Mouse (Mus musculus): ENCODE data around the gene Pde8b.

Pde8b gene

DNA sequence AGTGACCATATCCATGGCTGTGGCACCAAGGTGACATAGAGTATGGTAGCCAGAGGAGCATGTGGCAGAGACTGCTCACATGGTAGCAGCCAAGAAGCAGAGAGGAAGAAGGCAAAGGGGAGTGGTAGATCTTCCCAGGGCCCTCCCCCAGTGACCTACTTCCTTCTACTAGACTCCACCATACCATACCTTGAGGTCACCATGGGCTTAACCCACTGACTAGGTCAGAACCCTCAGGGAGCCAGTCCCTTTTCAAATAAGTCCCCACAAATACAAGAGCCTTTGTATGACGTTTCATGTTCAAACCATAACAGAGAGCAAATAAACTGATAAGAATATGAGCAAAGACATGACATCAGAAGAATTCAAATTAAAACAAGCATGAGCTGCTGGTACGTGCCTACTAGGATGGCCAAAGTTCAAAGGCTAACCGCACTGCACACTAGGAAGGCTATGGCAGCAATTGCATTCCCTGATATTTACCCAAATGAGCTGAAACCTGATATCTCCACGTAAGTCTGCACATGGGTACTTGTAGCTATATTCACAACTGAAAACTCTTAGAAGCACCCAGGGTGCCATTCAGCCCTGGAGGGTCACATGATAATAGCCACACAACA, 109.6 kb downstream of the Pde8b start:
- in situ Hi-C loops (cut with MboI, MseI): no loop called here

- in situ Hi-C loops (cut with MboI, MseI): no loop called here
These were observed 114.6 kb downstream of the Pde8b start for GRCm38 (mm10) chr13:95135326-95136150.

DNA sequence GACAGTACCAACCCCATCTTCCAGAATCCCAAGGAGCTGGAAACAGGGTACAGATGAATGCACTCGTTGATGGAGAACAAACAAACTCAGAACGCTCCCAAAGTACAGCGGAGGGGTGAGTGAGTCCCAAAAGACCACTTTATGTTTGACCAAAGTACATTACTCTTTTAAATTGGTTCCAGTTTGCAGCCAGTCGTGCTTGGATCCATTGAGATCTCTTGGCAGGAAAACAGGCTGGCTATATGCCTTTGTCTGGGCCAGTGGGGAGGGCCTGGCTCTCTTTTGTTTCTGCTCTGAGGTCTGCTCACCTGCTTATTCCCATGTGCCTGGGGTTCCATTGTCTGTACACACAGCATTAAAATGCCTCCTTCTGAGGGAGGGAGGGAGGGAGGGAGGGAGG, 118.3 kb downstream of the Pde8b start:
- in situ Hi-C loops (cut with MboI, MseI): no loop called here

GRCm38 (mm10) chr13:95131041-95131440, 119.1 kb downstream of the Pde8b start:
- in situ Hi-C loops (cut with MboI, MseI): no loop called here

- in situ Hi-C loops (cut with MboI, MseI): no loop called here
These were observed 122.8 kb downstream of the Pde8b start for GRCm38 (mm10) chr13:95127288-95127687.

DNA sequence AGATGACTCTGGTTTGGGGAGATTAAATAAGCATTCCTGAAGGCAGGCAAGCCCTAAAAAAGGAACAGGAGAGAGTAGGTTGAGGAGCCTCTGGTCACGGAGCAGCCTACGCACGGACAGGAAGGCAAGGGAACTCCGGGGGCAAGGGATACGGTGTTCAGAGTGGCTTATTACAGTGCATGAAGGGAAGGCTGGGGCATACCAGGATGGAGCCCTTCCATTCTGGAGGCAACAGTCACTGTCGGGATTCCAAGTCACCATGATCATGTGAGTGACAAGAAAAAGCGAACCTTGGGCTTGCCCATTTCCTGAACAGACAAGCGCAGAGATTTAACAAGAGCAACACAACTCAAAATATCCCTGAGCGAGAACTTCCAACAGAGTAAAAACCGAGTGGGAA, 123.3 kb downstream of the Pde8b start:
- in situ Hi-C loops (cut with MboI, MseI): no loop called here

DNA sequence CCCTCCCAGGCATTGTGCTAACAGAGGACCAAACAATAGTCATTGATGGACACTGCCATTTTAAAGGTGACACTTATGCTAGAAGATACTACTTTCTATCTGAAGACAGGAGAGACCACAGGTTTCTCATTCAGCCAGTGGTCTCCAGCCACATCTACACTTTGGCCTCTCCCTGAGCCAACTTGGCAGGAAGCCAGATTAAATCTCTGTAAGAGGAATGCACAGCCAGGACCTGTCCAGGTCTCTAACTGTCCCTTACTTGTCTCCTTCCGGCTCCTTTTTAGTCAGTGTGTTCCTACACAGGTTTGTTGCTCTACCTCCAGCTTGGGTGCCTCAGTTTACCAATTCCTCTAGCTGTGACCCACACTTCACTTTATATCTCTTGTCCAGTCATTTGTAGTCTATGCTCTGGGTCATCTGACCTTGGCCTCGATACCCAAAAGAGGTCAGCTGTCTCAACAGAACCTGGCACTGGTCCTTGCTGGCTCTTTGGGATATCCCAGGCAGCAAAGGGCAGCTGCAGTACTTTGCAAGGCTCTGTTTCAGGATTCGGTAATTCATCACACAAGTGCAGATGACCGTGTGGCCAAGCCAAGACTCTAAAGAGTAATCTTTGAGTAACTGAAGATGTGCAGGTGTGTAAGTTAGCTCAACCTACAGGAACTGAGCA, 124.5 kb downstream of the Pde8b start:
- in situ Hi-C loops (cut with MboI, MseI): no loop called here

DNA sequence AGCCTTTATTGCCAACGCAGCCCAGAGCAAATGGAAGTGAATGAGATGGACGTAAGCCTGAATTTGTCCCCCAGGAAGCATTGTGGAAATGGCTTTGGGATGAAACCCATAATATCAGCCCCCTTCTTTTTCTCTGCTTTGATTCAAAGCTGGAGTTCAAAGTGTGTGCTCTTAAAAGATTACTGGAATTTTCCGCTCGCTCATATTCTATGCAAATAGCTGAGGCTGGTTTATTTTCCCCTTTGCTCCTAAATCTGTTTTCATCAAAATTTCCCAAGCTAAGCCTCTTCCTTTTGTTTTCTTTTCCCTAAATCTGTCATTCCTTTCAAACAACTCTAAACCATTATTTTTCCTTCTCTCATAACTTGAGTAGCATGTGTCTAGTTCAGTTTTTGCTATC, 129.6 kb downstream of the Pde8b start:
- in situ Hi-C loops (cut with MboI, MseI): no loop called here

DNA sequence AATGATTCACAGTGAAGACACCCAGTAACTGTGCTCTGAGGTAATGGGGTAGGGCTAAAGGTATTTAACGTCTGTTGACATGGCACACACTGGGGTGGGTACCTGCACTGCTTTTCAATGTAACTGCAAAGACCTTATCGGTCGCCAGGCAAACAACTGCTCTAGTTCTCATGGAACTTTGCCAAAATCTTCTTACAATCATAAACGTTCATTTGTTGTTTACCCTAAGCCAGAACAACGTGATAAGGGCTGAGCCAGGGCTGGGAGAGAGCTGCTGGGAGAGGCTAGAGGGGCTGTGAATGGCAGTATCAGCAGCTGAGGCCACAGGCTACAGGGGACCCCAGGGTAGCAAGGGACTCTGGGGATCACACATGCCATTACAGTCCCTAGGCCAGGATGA, 136.4 kb downstream of the Pde8b start:
- in situ Hi-C loops (cut with MboI, MseI): no loop called here

DNA sequence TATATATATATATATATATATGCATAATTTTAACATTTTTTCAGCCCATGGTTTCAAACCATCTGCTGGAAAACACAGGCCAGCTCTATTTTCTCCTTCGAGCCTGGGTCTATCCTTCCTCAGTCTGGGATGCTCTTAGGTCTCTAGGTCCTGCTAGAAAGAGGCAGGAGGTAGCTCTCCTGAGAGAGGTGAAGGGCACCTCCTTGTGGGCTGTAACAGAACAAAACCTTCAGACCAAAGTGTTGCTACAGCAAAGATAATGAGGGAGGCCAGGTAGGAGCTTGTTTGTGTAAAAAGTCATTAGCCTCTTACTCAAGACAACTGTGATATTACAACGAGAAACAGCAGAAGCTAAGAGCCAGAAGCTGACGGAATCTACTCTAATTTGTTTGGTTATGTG, 140.6 kb downstream of the Pde8b start:
- in situ Hi-C loops (cut with MboI, MseI): no loop called here

DNA sequence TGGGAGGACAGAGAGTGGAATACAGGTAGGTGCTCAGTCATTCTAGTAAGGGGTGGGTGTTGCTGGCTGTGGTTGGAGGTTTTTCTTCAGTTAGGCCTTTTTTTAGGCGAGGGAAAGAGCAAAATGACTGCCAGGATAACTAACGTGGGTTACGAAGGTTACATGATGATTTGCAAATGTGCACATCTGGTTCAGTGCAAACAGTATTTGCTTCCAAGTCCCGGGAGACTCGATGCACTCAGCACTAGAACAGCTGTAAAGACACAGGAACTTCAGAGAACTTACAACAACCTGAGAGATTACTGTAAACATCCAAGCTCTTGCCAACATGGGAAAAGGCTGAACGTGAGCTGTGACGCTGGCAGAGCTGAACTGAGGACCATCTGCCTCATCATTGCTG, 142.1 kb downstream of the Pde8b start:
- in situ Hi-C loops (cut with MboI, MseI): no loop called here

DNA sequence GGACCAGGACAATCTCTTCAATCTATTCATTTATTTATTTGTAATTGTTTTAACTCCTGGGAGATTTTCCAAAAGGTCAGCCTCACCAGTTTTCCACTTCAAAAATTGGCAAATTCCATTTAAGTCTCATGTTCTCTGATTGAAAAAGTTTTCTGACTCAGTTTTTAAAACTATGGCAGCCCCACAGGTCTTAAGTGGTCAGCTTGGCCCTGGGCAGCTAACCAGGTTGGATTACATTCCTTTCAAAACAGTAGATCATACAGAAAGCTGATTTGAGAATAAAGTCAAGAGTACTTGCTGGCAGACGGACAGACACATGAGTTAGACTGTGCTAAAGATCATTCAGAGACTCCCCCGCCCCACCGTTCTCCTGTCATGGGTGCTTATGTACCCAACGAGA, 145.3 kb downstream of the Pde8b start:
- in situ Hi-C loops (cut with MboI, MseI): no loop called here

DNA sequence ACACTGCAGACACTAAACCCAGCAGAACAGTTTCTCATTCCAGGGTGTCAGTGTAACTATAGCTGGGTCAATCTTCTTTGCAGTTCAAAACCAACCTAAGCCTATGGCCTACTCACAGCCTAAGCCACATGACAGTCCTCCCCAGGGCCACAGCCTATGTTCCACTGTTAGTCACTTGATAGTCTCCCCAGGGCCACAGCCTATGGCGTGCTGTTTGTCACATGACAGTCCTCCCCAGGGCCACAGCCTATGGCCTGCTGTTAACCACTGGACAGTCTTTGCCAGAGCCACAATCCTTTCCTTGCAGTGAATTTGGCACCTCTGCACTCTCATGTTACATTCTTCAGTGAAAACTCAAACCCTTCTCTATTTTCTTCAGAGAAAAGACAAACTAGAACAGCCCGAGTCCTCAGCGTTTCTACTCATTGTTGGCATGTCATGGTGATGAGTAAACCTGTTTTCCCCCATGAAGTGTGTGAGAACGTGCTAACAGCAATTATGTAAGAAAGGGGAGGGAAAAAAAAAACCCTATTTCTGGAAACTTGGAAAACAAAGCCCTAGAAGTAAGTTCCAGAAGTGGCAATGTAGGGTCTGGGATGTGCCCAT, 147.0 kb downstream of the Pde8b start:
- in situ Hi-C loops (cut with MboI, MseI): no loop called here

DNA sequence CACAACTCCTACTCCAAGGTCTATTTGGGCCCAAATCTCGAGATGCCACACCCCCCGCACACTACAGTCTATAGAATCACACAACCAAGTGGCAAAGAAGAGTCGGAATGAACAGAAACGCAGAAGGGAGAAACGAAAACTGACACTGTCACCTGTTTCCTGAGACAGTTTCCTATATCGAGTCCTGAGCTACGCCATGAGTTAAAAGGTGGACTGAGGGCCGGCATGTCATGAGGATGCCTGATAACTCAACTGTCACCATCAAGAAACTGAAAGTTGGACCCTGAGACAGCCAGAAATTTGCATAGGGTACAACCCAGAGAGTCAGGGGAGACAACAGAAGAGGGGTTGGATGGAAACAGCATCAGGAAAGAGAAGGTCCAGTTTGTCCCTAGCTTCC, 148.8 kb downstream of the Pde8b start:
- in situ Hi-C loops (cut with MboI, MseI): no loop called here

DNA sequence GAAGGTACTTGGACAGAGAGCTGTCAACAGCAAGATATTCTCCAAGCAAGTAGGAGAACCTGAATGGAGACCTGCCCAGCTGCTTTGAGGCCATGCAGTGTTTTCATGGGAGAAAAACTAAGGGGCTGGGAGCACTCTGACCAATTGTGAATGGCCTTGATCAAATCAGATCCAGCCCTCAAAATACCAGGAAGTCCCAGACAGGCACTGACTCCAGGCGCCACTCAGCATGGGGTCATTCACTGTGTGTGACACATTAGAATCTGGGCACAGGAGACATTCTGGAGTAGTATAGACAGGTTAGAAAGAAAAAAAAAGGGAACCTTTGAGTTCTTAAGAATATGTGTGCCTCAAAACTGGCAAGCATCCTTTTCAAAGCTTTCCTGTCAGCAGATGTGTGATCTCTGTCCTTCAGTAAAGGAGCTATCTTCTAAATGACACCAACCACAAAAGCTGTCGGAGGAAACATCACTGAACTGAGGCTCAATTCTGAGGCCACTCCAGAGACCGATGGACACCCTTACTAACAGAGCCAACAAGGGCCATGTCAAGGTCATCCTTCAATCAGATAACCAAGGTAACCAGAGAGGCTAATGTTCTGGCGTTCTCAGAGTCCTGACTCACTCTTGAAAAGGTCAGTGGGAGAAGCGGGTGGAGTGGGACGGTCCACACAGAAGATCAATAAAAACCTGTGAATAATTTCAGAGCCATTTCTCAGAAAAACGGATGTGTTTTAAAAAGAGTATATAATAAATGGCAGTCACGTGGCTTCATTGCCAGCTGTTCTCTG, 151.0 kb downstream of the Pde8b start:
- in situ Hi-C loops (cut with MboI, MseI): loop anchor here (5.0 kb wide), 1 partner anchor 53 kb away; no protein-coding TSS in a partner anchor

DNA sequence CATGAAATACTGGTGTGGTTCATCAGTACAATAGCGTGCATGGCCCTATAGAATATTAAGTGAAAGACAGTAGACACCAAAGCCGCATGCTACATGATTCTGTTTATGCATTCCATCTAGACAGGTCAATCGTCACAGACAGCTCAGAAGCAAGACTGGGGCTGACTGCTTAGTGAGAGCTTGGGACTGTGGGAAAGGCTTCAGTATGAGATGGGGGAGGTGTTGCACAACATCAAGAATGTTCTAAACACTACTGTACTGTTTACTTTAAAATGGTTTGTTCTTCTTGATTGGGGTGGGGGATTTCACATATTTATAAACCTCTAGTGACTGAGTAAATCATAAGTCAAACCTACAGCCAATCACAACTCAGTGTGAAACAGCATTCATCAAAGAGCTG, 153.5 kb downstream of the Pde8b start:
- in situ Hi-C loops (cut with MboI, MseI): loop anchor here (5.0 kb wide), 1 partner anchor 56 kb away; no protein-coding TSS in a partner anchor

GRCm38 (mm10) chr13:95095860-95096259, 154.3 kb downstream of the Pde8b start:
- in situ Hi-C loops (cut with MboI, MseI): loop anchor here (5.0 kb wide), 1 partner anchor 56 kb away; no protein-coding TSS in a partner anchor

- in situ Hi-C loops (cut with MboI, MseI): no loop called here
These were observed 158.3 kb downstream of the Pde8b start for GRCm38 (mm10) chr13:95091546-95092445.

GRCm38 (mm10) chr13:95087358-95087787, 162.8 kb downstream of the Pde8b start:
- in situ Hi-C loops (cut with MboI, MseI): no loop called here

GRCm38 (mm10) chr13:95086033-95086432, 164.1 kb downstream of the Pde8b start:
- in situ Hi-C loops (cut with MboI, MseI): no loop called here
